Mouse (Mus musculus) induced T-regulatory cell, adult 2 months (primary cell): ENCODE data around the gene Actc1.

Source experiments
- DNase-seq: peaks from one replicate; pipeline ENCODE4 v3.0.0-alpha.2; 2012; ENCODE audit warnings: low read depth

Gene Actc1

GRCm38 (mm10) chr2:114052696-114053598, at the start of gene Actc1:
Gene Actc1 (minus strand): TSS chr2:114053548.
- DNase-seq = no peak

DNA sequence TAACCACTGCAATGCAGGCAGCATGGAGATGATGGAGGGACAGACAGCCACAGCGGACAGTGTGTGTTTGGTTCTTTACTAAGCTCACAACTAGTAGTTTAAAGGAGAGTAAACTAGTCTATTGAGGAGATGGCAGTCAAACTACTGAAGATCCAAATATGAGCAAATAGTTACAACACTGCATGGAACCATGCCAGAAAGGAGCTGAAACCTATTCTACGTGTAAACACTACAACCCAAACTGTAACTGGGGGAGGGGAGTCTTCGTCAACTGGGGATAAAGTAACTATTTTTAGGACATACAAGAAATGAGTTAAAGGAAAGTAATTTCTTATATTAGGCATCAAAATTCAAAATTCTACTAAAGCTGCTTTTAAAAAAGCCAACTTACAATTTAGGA, 49.1 kb upstream of the Actc1 start:
- DNase-seq = no peak

DNA sequence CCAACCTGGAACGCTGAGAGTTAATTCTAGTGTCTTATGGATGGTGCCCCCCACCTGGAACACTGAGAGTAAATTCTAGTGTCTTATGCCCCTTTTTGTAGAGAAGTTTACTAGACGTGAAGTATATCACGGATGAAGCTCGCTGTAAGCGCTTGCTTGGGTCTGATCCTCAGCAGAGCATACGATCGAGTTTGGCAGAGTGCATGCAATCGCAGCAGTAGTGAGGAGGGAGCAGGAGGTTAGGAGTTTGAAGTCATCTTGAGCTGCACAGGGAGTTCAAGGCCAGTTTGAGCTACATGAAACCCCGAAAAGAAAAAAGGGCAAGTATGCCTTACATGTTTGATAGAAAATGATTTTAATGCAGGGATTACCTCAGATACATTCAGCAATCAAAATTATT, 47.5 kb upstream of the Actc1 start:
- no peak for DNase-seq

- no peak for DNase-seq
Measured at GRCm38 (mm10) chr2:114099816-114100215, 46.5 kb upstream of the Actc1 start.

DNA sequence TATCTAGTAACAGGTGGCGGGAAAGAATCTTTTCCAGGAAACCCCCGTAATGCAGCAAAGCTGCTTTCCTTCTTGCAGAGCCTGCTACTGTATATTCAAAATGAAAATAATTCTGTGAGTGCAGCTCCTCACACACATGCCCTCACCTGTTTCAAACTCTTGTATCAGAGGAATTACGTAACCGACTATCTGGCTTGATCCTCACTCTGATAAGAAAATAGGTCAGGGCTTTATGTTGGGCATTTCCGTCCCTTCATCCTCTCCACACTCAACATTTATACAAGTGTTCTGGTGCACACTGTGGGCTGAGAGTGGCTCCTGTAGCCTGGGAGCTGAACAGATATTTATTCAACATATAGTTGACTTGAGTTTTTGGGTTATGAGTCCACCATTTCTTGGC, 45.8 kb upstream of the Actc1 start:
- peak; percentile 11 for DNase-seq

- no peak for DNase-seq
Measured at GRCm38 (mm10) chr2:114097627-114098026, 44.3 kb upstream of the Actc1 start.

- no peak for DNase-seq
Measured at GRCm38 (mm10) chr2:114096570-114096969, 43.2 kb upstream of the Actc1 start.

GRCm38 (mm10) chr2:114095348-114095747, 42.0 kb upstream of the Actc1 start:
- no peak for DNase-seq

DNA sequence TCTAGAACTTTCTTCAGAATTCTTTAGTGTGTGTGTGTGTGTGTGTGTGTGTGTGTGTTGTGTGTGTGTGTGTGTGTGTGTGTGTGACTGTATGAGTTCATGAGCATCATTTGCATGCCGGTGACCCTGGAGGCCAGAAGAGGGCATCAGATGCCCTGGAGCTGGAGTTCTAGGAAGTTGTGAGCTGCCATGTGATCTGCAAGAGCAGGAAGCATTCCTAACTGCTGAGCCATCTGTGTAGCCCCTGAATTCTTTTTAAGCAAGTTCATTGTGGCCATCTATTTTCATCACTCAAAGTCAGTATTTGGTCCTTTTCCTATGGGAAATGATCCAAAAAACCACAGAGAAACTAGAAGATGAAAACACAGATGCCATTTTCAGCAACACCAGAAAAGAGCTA, 41.3 kb upstream of the Actc1 start:
- DNase-seq = no peak

- no peak for DNase-seq
Measured at GRCm38 (mm10) chr2:114093577-114093976, 40.2 kb upstream of the Actc1 start.

DNA sequence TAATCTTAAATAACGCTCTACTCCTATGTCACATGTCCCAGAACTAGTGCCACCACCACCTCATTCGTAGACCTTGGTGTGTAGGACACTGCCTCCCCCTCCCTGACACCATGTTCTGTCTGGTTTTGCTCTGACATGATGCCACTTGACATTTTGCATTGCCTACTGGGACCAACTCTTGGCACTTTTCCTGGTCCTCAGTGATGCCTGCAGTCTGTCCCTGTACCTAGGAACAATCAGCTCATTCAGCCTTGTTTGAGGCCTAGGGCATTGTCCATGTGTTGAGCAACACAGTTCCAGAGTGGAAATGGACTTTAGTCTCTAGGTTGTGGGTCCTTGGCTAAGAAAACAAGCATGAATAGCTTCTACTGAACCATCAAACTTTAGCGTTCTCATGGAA, 36.5 kb upstream of the Actc1 start:
- DNase-seq = no peak

DNA sequence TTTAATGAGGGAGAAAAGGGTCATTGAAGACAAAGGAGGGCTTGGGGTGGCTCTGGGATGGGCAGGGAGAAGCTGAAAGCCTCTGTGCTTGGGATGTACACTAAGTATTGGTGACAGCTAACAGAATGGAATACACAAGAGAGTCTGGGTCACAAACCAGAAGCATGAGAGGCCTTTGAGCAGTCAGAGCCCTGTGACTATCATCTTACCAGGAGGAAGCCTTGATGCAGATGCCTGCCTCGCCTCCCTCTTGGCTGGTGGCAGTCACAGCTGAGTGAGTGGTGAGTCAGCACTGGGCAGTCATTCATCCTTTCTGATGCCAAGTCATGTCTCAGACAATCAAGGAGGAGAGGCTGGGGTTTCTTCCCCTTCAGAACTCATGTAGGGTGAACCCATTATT, 33.9 kb upstream of the Actc1 start:
- no peak for DNase-seq

DNA sequence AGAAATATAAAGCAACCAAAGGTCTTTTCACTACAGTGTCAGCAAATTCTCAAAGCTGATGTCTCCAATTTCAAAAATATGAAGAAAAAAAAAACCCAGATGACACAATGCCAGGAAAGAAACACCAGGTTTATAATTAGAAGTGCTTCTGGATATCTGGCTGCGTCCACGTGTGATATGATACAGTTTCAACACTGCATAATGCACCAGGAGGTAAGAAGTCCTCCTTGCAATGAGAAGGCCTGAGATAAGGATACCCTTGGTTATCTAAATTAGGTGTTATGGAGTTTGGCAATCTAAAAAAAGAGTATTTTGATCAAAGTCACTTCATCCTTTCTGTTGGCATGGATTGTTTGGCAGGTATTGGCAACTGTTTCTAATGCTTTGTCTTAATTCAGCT, 18.5 kb upstream of the Actc1 start:
- no peak for DNase-seq

- no peak for DNase-seq
Measured at GRCm38 (mm10) chr2:114066226-114066625, 12.9 kb upstream of the Actc1 start.

DNA sequence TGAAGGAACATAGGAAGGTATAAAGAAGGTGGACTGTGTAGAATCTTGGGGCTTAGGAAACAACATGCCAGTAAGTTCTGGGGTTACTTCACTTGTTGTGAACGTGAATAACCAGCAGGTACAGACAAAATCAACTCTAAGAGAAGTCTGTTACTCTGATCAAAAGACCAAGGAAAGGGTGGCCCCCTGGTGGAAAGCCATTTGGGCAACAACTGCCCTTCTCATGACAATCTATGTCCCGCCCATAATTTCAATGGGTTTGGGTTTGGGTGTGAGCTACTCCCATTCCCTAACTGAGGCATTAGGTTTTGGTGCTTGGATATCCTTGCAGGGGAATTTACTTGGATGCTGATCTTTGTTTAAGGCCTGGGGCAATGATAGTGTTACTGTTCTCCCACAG, 10.7 kb upstream of the Actc1 start:
- DNase-seq = no peak

- DNase-seq = no peak
Measured at GRCm38 (mm10) chr2:114060071-114060591, 6.8 kb upstream of the Actc1 start.

DNA sequence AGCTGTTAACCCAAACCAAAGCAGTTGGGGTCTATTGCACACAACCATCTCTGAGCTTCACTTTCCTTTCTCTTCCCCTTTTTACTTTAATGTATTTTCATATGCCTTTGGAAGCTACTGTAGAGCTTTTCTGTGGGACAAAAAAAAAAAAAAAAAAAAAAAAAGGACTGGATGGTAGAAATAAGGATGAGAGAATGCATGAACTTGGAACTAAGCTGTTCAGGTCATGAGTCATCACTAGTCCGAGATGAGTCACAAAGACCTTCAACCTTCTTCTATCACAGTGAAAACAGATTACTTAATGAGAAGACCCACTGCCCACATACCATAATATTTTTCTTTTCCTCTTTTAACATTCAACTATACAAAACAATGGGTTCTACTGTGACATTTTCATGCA, 6.3 kb upstream of the Actc1 start:
- no peak for DNase-seq

DNA sequence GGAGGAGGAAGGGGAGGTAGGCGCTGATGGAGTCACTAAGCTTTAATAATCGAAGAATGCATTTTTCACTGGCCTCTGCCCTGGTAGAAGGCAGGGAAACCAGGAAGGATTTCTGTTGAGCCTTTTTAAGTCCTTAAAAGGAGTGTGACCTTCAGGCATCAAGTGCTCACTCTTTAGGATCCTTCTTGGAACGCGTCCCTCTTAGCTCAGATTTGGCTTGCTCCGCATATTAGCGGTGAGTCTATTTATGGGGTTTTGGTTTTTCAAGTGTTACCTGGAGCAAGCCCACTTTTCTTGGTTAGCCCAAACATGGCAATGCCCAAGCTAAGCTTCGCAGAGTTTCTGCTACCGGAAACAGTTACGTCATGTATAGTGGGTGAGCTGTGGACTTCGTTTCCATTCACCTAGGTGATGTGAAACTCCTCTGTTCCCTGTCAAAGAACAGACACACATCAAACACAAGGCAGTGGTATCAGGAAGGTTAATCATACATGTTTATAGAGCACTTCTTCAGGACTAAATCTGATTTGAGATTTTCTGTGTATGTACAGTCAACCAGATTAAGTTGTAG, 5.0 kb upstream of the Actc1 start:
- DNase-seq = peak; percentile 5

- no peak for DNase-seq
Measured at GRCm38 (mm10) chr2:114057303-114057853, 4.0 kb upstream of the Actc1 start.

GRCm38 (mm10) chr2:114054129-114054528, 781 bp upstream of the Actc1 start:
- no peak for DNase-seq

DNA sequence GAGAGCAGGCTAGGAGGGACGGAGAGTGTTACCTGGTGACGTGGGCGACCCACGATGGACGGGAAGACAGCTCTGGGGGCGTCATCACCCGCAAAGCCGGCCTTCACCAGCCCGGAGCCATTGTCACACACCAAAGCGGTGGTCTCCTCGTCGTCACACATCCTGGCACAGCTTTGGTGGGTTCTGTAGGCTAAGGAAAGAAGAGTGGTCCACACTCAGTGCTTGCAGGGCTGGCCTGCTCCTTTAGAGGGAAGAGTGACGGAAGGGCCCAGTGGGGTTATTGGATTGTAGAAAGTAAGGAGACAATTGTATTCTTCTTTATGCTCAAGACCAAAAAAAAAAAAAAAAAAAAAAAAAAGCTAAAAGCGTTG, 1.5 kb downstream of the Actc1 start:
- no peak for DNase-seq

- DNase-seq = no peak
Measured at GRCm38 (mm10) chr2:114051111-114051870, 2.1 kb downstream of the Actc1 start.
